ENCODE assay signal across 24 mouse cellular contexts in genomic region chr4:32210424-32211184, GRCm38 (mm10). TPM values are rescaled to one million over a fixed set of nuclear protein-coding genes. Genes with fewer than 3 reads are reported as not detected.
DNase-seq lines count a peak whose midpoint lies in the region; ATAC-seq and TF ChIP-seq lines count a peak whose summit lies in the region.
"Had no signal": no experiment of that assay in that cellular context is flagged by ENCODE, and none has a peak within 500 bp of the region (broad histone marks: within the 10 kb centered on the region; RNA-seq: fewer than 3 reads in every experiment).

No protein-coding gene starts in this region.

- H3K4me2 ChIP-seq in midbrain, embryonic 14.5 days (ENCODE audit: low read length): no peak overlapping the region
- H3K4me2 ChIP-seq in midbrain, postnatal 0 days (ENCODE audit: low read depth, low read length, poor library complexity, severe bottlenecking): no peak overlapping the region
- H3K4me2 ChIP-seq in hindbrain, postnatal 0 days (ENCODE audit: low read depth, low read length): no peak overlapping the region
- H3K4me2 ChIP-seq: limb, embryonic 15.5 days; lung, embryonic 15.5 days had no signal

- WGBS in midbrain, embryonic 14.5 days: 71% methylated on average over 9 of the region's 9 CpGs
- WGBS in midbrain, postnatal 0 days: 60% methylated on average over 9 of the region's 9 CpGs
- 82% methylated on average over 9 of the region's 9 CpGs for WGBS in embryonic facial prominence, embryonic 10.5 days
- WGBS in hindbrain, postnatal 0 days: 63% methylated on average over 9 of the region's 9 CpGs

- H3K9ac ChIP-seq in midbrain, embryonic 14.5 days (replicated peaks; ENCODE audit: low read length): no peak overlapping the region
- no peak overlapping the region for H3K9ac ChIP-seq in midbrain, postnatal 0 days (replicated peaks; ENCODE audit: low read length, poor library complexity, severe bottlenecking)
- no peak overlapping the region for H3K9ac ChIP-seq in hindbrain, postnatal 0 days (replicated peaks; ENCODE audit: low read length)
- H3K9ac ChIP-seq: limb, embryonic 15.5 days; liver, embryonic 14.5 days; lung, embryonic 15.5 days had no signal

- no peak overlapping the region for H3K4me3 ChIP-seq in midbrain, embryonic 14.5 days (replicated peaks; ENCODE audit: low read depth, low read length)
- no peak overlapping the region for H3K4me3 ChIP-seq in midbrain, postnatal 0 days (ENCODE audit: low read depth, low read length)
- H3K4me3 ChIP-seq in embryonic facial prominence, embryonic 10.5 days: no peak overlapping the region
- no peak overlapping the region for H3K4me3 ChIP-seq in hindbrain, postnatal 0 days (ENCODE audit: low read length)
- H3K4me3 ChIP-seq: heart, embryonic 10.5 days; layer of hippocampus, adult 2 months; limb, embryonic 15.5 days; lung, embryonic 15.5 days had no signal

- ATAC-seq in midbrain, embryonic 14.5 days (ENCODE audit: low FRiP score, low TSS enrichment): no peak
- no peak for ATAC-seq in midbrain, postnatal 0 days (ENCODE audit: low FRiP score)
- peak; percentile 21; the same call in 1 of the 2 replicates for ATAC-seq in hindbrain, postnatal 0 days
- ATAC-seq in erythroid progenitor cell, adult 5-6 weeks (replicated peaks; ENCODE audit: low FRiP score, poor library complexity, severe bottlenecking): no peak
- ATAC-seq: CD4-positive, CD25-positive, alpha-beta regulatory T cell, adult 4 months; intestine, postnatal 0 days had no signal

- no peaks in the 10 kb centered on the region for H3K9me3 ChIP-seq in midbrain, embryonic 14.5 days (ENCODE audit: control insufficient read depth, low read length)
- H3K9me3 ChIP-seq in midbrain, postnatal 0 days (ENCODE audit: low read length): no peaks in the 10 kb centered on the region
- H3K9me3 ChIP-seq in embryonic facial prominence, embryonic 10.5 days: no peaks in the 10 kb centered on the region
- H3K9me3 ChIP-seq in hindbrain, postnatal 0 days (ENCODE audit: low read length): no peaks in the 10 kb centered on the region
- H3K9me3 ChIP-seq: heart, embryonic 10.5 days; limb, embryonic 15.5 days; lung, embryonic 15.5 days had no signal

- H3K27ac ChIP-seq in midbrain, embryonic 14.5 days (replicated peaks; ENCODE audit: low read depth, low read length): peak overlapping the region; percentile 20; the same call in 1 of the 2 replicates
- no peak overlapping the region for H3K27ac ChIP-seq in midbrain, postnatal 0 days (ENCODE audit: low read depth, low read length)
- H3K27ac ChIP-seq in embryonic facial prominence, embryonic 10.5 days (replicated peaks): 0 out of 2 replicates have a peak overlapping the region, but pooled peaks have one; percentile 30
- H3K27ac ChIP-seq in hindbrain, postnatal 0 days: no peak overlapping the region
- H3K27ac ChIP-seq: heart, embryonic 10.5 days; layer of hippocampus, adult 2 months; limb, embryonic 15.5 days; liver, embryonic 14.5 days; lung, embryonic 15.5 days had no signal

- H3K27me3 ChIP-seq in midbrain, embryonic 14.5 days (ENCODE audit: control insufficient read depth, insufficient read depth, low read length): no peaks in the 10 kb centered on the region
- no peaks in the 10 kb centered on the region for H3K27me3 ChIP-seq in midbrain, postnatal 0 days (ENCODE audit: insufficient read depth, low read length)
- H3K27me3 ChIP-seq in embryonic facial prominence, embryonic 10.5 days (replicated peaks; ENCODE audit: low read depth, poor library complexity, severe bottlenecking): no peaks in the 10 kb centered on the region
- H3K27me3 ChIP-seq in hindbrain, postnatal 0 days (ENCODE audit: insufficient read depth, low read length): no peaks in the 10 kb centered on the region
- H3K27me3 ChIP-seq: limb, embryonic 15.5 days; lung, embryonic 15.5 days had no signal

- no peak for TF ChIP-seq CTCF in midbrain, postnatal 0 days (IDR thresholded peaks at IDR 0.05)
- no peak for TF ChIP-seq CTCF in hindbrain, postnatal 0 days (IDR thresholded peaks at IDR 0.05; ENCODE audit: low read depth)

- DNase-seq in heart, adult 11 months: peak; percentile 71
- DNase-seq in heart, adult 9 months (ENCODE audit: low spot score in 2 of 2): no peak
- no peak for DNase-seq in midbrain, embryonic 14.5 days
- DNase-seq in midbrain, postnatal 0 days (ENCODE audit: low spot score): no peak
- no peak for DNase-seq in embryonic facial prominence, embryonic 10.5 days (ENCODE audit: low spot score)
- no peak for DNase-seq in hindbrain, postnatal 0 days (ENCODE audit: low spot score)
- no peak for DNase-seq in adrenal gland, postnatal 25 days
- DNase-seq: adrenal gland, postnatal 36 days; cerebellum, adult 11 months; cerebellum, postnatal 10 days; kidney, postnatal 25 days; left cerebral cortex, postnatal 4 days; lung, postnatal 4 days; right cerebral cortex, adult 18-20 months; right cerebral cortex, postnatal 4 days; thymus, postnatal 25 days had no signal

- peaks cover 8% of the 10 kb centered on the region; the same call in 1 of the 2 replicates for H3K4me1 ChIP-seq in midbrain, embryonic 14.5 days (ENCODE audit: control insufficient read depth, insufficient read depth, low read length)
- H3K4me1 ChIP-seq in midbrain, postnatal 0 days (ENCODE audit: insufficient read depth, low read length): peaks cover 5% of the 10 kb centered on the region; the same call in 1 of the 2 replicates
- H3K4me1 ChIP-seq in embryonic facial prominence, embryonic 10.5 days: no peaks in the 10 kb centered on the region; the same call in 1 of the 2 replicates
- no peaks in the 10 kb centered on the region for H3K4me1 ChIP-seq in hindbrain, postnatal 0 days (ENCODE audit: insufficient read depth, low read length)

- H3K36me3 ChIP-seq in midbrain, embryonic 14.5 days (ENCODE audit: control insufficient read depth, insufficient read depth, low read length): no peaks in the 10 kb centered on the region
- H3K36me3 ChIP-seq in midbrain, postnatal 0 days (ENCODE audit: insufficient read depth, low read length): no peaks in the 10 kb centered on the region
- H3K36me3 ChIP-seq in embryonic facial prominence, embryonic 10.5 days (replicated peaks): no peaks in the 10 kb centered on the region
- H3K36me3 ChIP-seq in hindbrain, postnatal 0 days (ENCODE audit: insufficient read depth, low read length): no peaks in the 10 kb centered on the region
- H3K36me3 ChIP-seq: heart, embryonic 10.5 days; limb, embryonic 15.5 days; lung, embryonic 15.5 days had no signal

RNA-seq across cellular contexts. Expression of gene Bach2, which starts 28.0 kb away (rescaled TPM):
- 26.3 and 27.0 TPM in 2 replicates for polyA plus RNA-seq in midbrain, embryonic 14.5 days (2014; fragmentation: Nextera tagmentation; extraction: Ambion mirVana)
- 15.9 and 16.0 TPM in 2 replicates for total RNA-seq in midbrain, postnatal 0 days (2014; rRNA removed)
- 11.0 and 11.7 TPM in 2 replicates for polyA plus RNA-seq in midbrain, postnatal 0 days (2015; fragmentation: Nextera tagmentation; extraction: Ambion mirVana)
- 12.2 and 12.4 TPM in 2 replicates for polyA plus RNA-seq in embryonic facial prominence, embryonic 10.5 days (2016; fragmentation: Nextera tagmentation; extraction: Ambion mirVana)
- total RNA-seq in hindbrain, postnatal 0 days (2014; rRNA removed): 11.7 and 13.9 TPM in 2 replicates
- polyA plus RNA-seq in hindbrain, postnatal 0 days (2015; fragmentation: Nextera tagmentation; extraction: Ambion mirVana): 12.6 and 14.7 TPM in 2 replicates
- total RNA-seq in adrenal gland, postnatal 25 days (2021): 1.3 and 4.7 TPM in 2 replicates
- 14.4 and 14.7 TPM in 2 replicates for total RNA-seq in erythroid progenitor cell, adult 5-6 weeks (2015; ENCODE audit: low replicate concordance)
- total RNA-seq in erythroid progenitor cell, adult 5-6 weeks (2017; ENCODE audit: low replicate concordance): 2.1 and 12.8 TPM in 2 replicates

Comparison
In these comparisons a context has a peak if more than half of its experiments do, and no peak if none do; other contexts are left out.
1. H3K27ac ChIP-seq: peak in midbrain, embryonic 14.5 days (single experiment) and embryonic facial prominence, embryonic 10.5 days (single experiment); none in midbrain, postnatal 0 days (single experiment) and hindbrain, postnatal 0 days (single experiment).